Comparison of ENCODE assay signal across 19 mouse cellular contexts in the genomic region with DNA sequence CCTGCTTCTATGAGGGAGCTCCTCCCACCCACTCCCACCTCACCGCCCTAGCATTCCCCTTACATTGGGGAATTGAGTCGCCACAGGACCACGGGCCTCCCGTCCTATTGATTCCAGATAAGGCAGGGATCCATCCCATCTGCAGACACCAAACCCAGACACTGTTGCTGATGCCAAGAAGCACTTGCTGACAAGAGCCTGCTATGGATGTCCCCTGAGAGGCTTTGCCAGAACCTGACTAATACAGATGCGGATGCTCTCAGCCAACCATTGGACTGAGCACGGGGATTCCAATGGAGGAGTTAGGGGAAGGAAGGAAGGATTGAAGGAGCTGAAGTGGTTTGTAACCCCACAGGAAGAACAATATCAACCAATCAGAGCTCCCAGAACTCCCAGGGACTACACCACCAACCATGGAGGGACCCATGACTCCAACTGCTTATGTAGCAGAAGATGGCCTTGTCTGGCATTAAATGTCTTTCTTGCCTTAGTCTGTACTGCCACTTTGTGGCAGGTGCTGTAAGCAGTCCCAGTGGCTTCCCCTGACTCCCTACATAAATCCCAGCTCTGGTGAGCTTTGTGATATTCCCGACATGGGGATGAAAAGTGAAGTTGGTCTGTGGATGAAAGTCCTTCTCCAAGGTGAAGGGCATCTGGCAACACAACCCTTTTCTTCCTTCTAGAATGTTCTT. TPM values are rescaled to one million over a fixed set of nuclear protein-coding genes. Genes with fewer than 3 reads are reported as not detected.
DNase-seq lines count a peak whose midpoint lies in the region; ATAC-seq and TF ChIP-seq lines count a peak whose summit lies in the region.
"Had no signal": no experiment of that assay in that cellular context is flagged by ENCODE, and none has a peak within 500 bp of the region (broad histone marks: within the 10 kb centered on the region; RNA-seq: fewer than 3 reads in every experiment).

No protein-coding gene starts in this region.

- H3K4me3 ChIP-seq in gastrocnemius, adult 2 months: no peak overlapping the region
- H3K4me3 ChIP-seq in liver, postnatal 0 days (ENCODE audit: low read depth, low read length): no peak overlapping the region
- H3K4me3 ChIP-seq: embryonic facial prominence, embryonic 13.5 days; heart, embryonic 12.5 days; neural tube, embryonic 12.5 days had no signal

- peak; percentile 21; the same call in 1 of the 2 replicates for TF ChIP-seq CTCF in gastrocnemius, adult 2 months (IDR thresholded peaks at IDR 0.05)
- peak; percentile 28; the same call in 1 of the 2 replicates for TF ChIP-seq CTCF in liver, postnatal 0 days (IDR thresholded peaks at IDR 0.05; ENCODE audit: low read depth)

- no peaks in the 10 kb centered on the region for H3K27me3 ChIP-seq in liver, postnatal 0 days (ENCODE audit: insufficient read depth, low read length)
- no peaks in the 10 kb centered on the region for H3K27me3 ChIP-seq in splenic B cell, adult 2 months (ENCODE audit: control insufficient read depth, insufficient read depth, low read length, poor library complexity, severe bottlenecking)
- H3K27me3 ChIP-seq: embryonic facial prominence, embryonic 13.5 days; heart, embryonic 12.5 days; neural tube, embryonic 12.5 days had no signal

- no peak for DNase-seq in gastrocnemius, adult 2 months
- DNase-seq in gastrocnemius, postnatal 36 days: no peak
- no peak for DNase-seq in liver, postnatal 0 days
- DNase-seq in liver (no peak), MN1 (ENCODE audit: low spot score) (peak; percentile 55)
- peak; percentile 44 for DNase-seq in splenic B cell, adult 2 months (ENCODE audit: low read depth, low spot score)
- DNase-seq: adrenal gland, postnatal 10 days; cerebellum, adult 8-10 months; gastrocnemius, postnatal 25 days; kidney, adult 8-10 months; kidney, postnatal 36 days; lung, adult 2 months; spleen, adult 18-20 months; thymus, postnatal 36 days had no signal

- no peaks in the 10 kb centered on the region for H3K36me3 ChIP-seq in liver, postnatal 0 days (replicated peaks; ENCODE audit: insufficient read depth, low read length)
- no peaks in the 10 kb centered on the region for H3K36me3 ChIP-seq in splenic B cell, adult 2 months (ENCODE audit: control insufficient read depth, insufficient read depth, low read length, poor library complexity, severe bottlenecking)
- H3K36me3 ChIP-seq: embryonic facial prominence, embryonic 13.5 days; heart, embryonic 12.5 days; neural tube, embryonic 12.5 days had no signal

- no peaks in the 10 kb centered on the region for H3K9me3 ChIP-seq in liver, postnatal 0 days (ENCODE audit: low read length)
- H3K9me3 ChIP-seq: embryonic facial prominence, embryonic 13.5 days; neural tube, embryonic 12.5 days had no signal

- no peaks in the 10 kb centered on the region for H3K4me1 ChIP-seq in liver, postnatal 0 days (ENCODE audit: insufficient read depth)
- H3K4me1 ChIP-seq: embryonic facial prominence, embryonic 13.5 days; heart, embryonic 12.5 days; neural tube, embryonic 12.5 days had no signal

- no peak for ATAC-seq in liver, postnatal 0 days
- no peak for ATAC-seq in activated CD4-positive, CD25-positive, alpha-beta regulatory T cell, adult 4 months

- no peak for TF ChIP-seq EP300 in liver, postnatal 0 days (IDR thresholded peaks at IDR 0.05; ENCODE audit: low read depth)

- no peak overlapping the region for H3K9ac ChIP-seq in liver, postnatal 0 days (replicated peaks)
- H3K9ac ChIP-seq: embryonic facial prominence, embryonic 13.5 days; heart, embryonic 12.5 days; neural tube, embryonic 12.5 days had no signal

- H3K4me2 ChIP-seq in liver, postnatal 0 days (ENCODE audit: low read depth, low read length): no peak overlapping the region
- H3K4me2 ChIP-seq: embryonic facial prominence, embryonic 13.5 days; heart, embryonic 12.5 days; neural tube, embryonic 12.5 days had no signal

- WGBS in liver, postnatal 0 days (ENCODE audit: insufficient replicate concordance): 79% methylated on average over 7 of the region's 7 CpGs

- intact Hi-C loops in gastrocnemius, adult 2 months (cut with DNase I): no loop called here
- intact Hi-C loops in gastrocnemius, postnatal 36 days (cut with DNase I): no loop called here

- no peak overlapping the region for H3K27ac ChIP-seq in gastrocnemius, adult 2 months
- H3K27ac ChIP-seq in liver, postnatal 0 days (ENCODE audit: low read depth): no peak overlapping the region
- H3K27ac ChIP-seq: embryonic facial prominence, embryonic 13.5 days; neural tube, embryonic 12.5 days had no signal

RNA-seq across cellular contexts. Expression of gene Tmem121, which starts 19.7 kb away (rescaled TPM):
- not detected for total RNA-seq in gastrocnemius, adult 2 months (2021)
- under 1 TPM; 0.15 TPM for total RNA-seq in gastrocnemius, postnatal 36 days (2021)
- 0.20 and 0.21 TPM in 2 replicates for polyA plus RNA-seq in liver, postnatal 0 days (2015; fragmentation: Nextera tagmentation; extraction: Ambion mirVana)
- not detected for polyA plus RNA-seq in activated CD4-positive, CD25-positive, alpha-beta regulatory T cell, adult 4 months (2017; shearing (Covaris generic))
- total RNA-seq: liver, adult 2 months had no signal
- polyA plus RNA-seq: liver, adult 2 months had no signal

RNA-seq across cellular contexts. Expression of gene Tedc1, which starts 49.2 kb away (rescaled TPM):
- not detected for total RNA-seq in gastrocnemius, adult 2 months (2021)
- total RNA-seq in gastrocnemius, postnatal 36 days (2021): under 1 TPM; 0.56 to 0.67 TPM
- polyA plus RNA-seq in liver, postnatal 0 days (2015; fragmentation: Nextera tagmentation; extraction: Ambion mirVana): 3.9 and 4.6 TPM in 2 replicates
- 1 to 10 TPM; 3.5 to 5.0 TPM for polyA plus RNA-seq in activated CD4-positive, CD25-positive, alpha-beta regulatory T cell, adult 4 months (2017; shearing (Covaris generic))

RNA-seq across cellular contexts. Expression of gene Crip1, which starts 59.3 kb away (rescaled TPM):
- 100 to 1,000 TPM in 1 of 2 experiments, 10 to 100 TPM in 1; 71.2 to 113 TPM for total RNA-seq in gastrocnemius, adult 2 months (2021)
- 10 to 100 TPM; 73.5 to 88.6 TPM for total RNA-seq in gastrocnemius, postnatal 36 days (2021)
- 174 and 181 TPM in 2 replicates for polyA plus RNA-seq in liver, postnatal 0 days (2015; fragmentation: Nextera tagmentation; extraction: Ambion mirVana)
- 1,000 to 10,000 TPM; 1,240 to 2,098 TPM for polyA plus RNA-seq in activated CD4-positive, CD25-positive, alpha-beta regulatory T cell, adult 4 months (2017; shearing (Covaris generic))

Comparison
In these comparisons a context has a peak if more than half of its experiments do, and no peak if none do; other contexts are left out.
1. DNase-seq: peak in MN1 (single experiment) and splenic B cell, adult 2 months (single experiment); none in gastrocnemius, adult 2 months (single experiment), gastrocnemius, postnatal 36 days (0 of 2), liver, postnatal 0 days (single experiment) and liver (single experiment).